Mouse (Mus musculus) liver, embryonic 14.5 days (tissue): Measurements from ENCODE around the gene Rhoa.

Experiments
- CTCF ChIP-seq: IDR thresholded peaks from 2 replicates; pipeline ENCODE4 v1.5.1; 2016; ENCODE audit warnings: antibody characterized with exemption, low read depth, control low read depth
- EP300 ChIP-seq: IDR thresholded peaks from 2 replicates; pipeline ENCODE4 v1.6.1; 2016; ENCODE audit warnings: antibody characterized with exemption, low read depth

DNA sequence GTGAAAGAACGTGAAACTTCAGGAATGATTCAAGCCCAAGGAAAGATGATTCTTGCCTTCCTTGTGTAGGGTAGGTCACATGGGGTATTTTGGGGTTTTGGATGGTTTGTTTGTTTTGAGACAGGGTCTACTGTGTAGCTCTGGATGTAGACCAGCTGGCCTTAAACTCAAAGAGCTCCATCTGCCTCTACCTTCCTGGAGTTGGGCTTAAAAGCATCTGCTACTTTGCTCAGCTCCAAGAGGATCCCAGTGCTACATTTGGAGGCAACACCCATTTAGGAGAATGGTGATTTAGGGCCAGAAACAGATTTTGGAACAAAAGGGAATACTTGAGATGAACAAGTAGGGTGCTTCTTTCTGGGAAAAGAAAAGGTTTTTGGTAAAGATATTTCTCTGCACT is 18.9 kb downstream of the Rhoa start:
- TF ChIP-seq EP300: no peak
- no peak for TF ChIP-seq CTCF
